Mouse (Mus musculus) left cerebral cortex, adult 2 months (tissue): ENCODE results near the gene Nop2. TPM values are rescaled to one million over a fixed set of nuclear protein-coding genes. Genes with fewer than 3 reads are reported as not detected.

Experiments used
- DNase-seq, 2 experiments: peaks; one replicate each; pipeline ENCODE4 v3.0.0; 2021 to 2022; ENCODE audit warnings: low spot score in 2 of 2, mixed read lengths in 1 of 2; ENCODE audit errors: extremely low spot score in 1 of 2
- H3K27ac ChIP-seq: fragments of 200-600 bp; 2 replicates; pipeline ENCODE4 v1.8.1; 2022
- H3K4me3 ChIP-seq: fragments of 200-600 bp; 2 replicates; pipeline ENCODE4 v1.8.1; 2022
- CTCF ChIP-seq: fragments of 200-600 bp; IDR thresholded peaks from 2 replicates; pipeline ENCODE4 v1.8.1; 2022; ENCODE audit warnings: antibody characterized with exemption, mild to moderate bottlenecking, moderate library complexity
- intact Hi-C: fragments of 180-260 bp; cut with DNase I; formaldehyde crosslinking; loops from one replicate; pipeline ENCODE4 v1.15.1; 2025
- total RNA-seq, 2 experiments: library from RNA; stranded (reverse); gene quantifications; 2 replicates each; pipeline ENCODE4 v1.2.3; 2021

Gene Nop2
- total RNA-seq, 2 experiments from 2014 or later = 28.1 to 32.1 TPM

- Histone ChIP-seq H3K4me3 (peak within 1 kb of the TSS; percentile 96), H3K27ac (peak within 1 kb of the TSS; percentile 99)
- DNase-seq = peak; percentile 91 to 94
- intact Hi-C loops = loop anchor here (5.0 kb wide), 1 partner anchor 72 kb away; the partner anchor contains the start of gene Gapdh
- TF ChIP-seq CTCF = no peak
Observed at GRCm38 (mm10) chr6:125095391-125096278, 36.1 kb upstream of the Nop2 start, which contains the start of gene Chd4. Gene Chd4, plus strand, starts transcription at chr6:125095981.

DNA sequence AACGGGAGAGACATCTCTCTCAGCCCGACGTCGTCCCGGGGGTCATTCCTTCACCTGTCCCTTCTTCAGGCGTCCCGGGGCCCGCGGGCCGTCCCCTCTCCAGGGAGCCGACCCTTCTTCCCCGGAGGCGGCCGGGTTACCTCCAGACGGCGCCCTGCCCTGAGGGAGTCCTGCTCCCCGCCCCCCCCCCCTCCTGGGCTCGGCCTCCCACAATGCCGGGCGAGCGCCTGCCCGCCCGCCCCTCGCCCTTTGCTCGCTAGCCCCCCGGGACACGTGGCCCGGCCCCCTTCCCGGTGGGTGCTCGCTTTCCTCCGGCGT lies 35.5 kb upstream of the Nop2 start:
- intact Hi-C loops = loop anchor here (5.0 kb wide), 1 partner anchor 71 kb away; the partner anchor contains the start of gene Gapdh
- no peak for DNase-seq
- peak overlapping the region; percentile 96 for H3K4me3 ChIP-seq
- TF ChIP-seq CTCF = no peak
- peak overlapping the region; percentile 99 for H3K27ac ChIP-seq

GRCm38 (mm10) chr6:125096597-125097345 lies 34.9 kb upstream of the Nop2 start:
- peak; percentile 45 to 53 for DNase-seq
- Histone ChIP-seq H3K27ac (peak overlapping the region; percentile 99), H3K4me3 (peak overlapping the region; percentile 96)
- intact Hi-C loops = loop anchor here (5.0 kb wide), 1 partner anchor 71 kb away; the partner anchor contains the start of gene Gapdh
- no peak for TF ChIP-seq CTCF

DNA sequence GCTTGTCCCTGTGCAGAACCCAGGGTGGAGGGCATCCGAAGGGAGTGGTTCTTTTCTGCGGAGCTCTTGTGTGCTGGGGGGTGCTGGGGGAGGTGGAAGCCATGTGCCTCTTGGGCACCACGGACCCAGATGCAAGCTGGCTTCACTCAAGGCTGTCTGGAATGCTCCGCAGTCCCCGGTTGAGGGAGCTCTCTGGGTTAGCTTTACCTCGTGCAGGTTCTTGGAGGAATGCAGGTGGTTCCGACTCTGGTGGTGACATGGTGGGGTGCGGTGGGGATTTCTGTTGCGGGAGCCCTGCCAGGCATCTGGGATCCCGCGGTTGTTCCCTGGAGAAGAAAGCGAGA lies 34.4 kb upstream of the Nop2 start:
- peak overlapping the region; percentile 96 for H3K4me3 ChIP-seq
- intact Hi-C loops = loop anchor here (5.0 kb wide), 1 partner anchor 70 kb away; the partner anchor contains the start of gene Gapdh
- peak overlapping the region; percentile 99 for H3K27ac ChIP-seq
- TF ChIP-seq CTCF = no peak
- DNase-seq = no peak

- Histone ChIP-seq H3K27ac (peak overlapping the region; percentile 99), H3K4me3 (peak overlapping the region; percentile 96)
- no peak for TF ChIP-seq CTCF
- intact Hi-C loops = loop anchor here (5.0 kb wide), 1 partner anchor 69 kb away; the partner anchor contains the start of gene Gapdh
- no peak for DNase-seq
Observed at GRCm38 (mm10) chr6:125097951-125098350, 33.8 kb upstream of the Nop2 start.

DNA sequence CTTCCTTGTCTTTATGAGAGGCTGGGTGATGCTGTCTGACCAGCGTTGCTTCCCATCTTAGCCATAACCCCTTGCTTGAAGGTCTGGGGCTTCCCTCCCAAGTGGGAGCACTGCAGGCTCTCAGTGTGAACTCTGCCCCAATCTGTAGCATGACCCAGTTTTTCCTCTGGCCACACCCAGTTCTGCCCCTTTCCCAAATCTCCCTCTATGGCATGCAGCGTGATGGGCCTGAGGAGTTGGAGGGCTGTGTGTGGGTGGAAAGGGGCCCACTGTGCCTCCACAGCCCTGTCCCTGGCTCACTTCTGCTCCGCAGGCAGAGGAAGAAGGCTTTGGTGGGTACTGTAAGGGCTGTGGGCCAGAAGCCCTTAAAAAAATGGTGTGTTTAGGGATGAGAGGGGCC lies 33.2 kb upstream of the Nop2 start:
- intact Hi-C loops = loop anchor here (5.0 kb wide), 1 partner anchor 69 kb away; the partner anchor contains the start of gene Gapdh
- DNase-seq = no peak
- TF ChIP-seq CTCF = no peak
- peak overlapping the region; percentile 99 for H3K27ac ChIP-seq
- H3K4me3 ChIP-seq = peak overlapping the region; percentile 96

DNA sequence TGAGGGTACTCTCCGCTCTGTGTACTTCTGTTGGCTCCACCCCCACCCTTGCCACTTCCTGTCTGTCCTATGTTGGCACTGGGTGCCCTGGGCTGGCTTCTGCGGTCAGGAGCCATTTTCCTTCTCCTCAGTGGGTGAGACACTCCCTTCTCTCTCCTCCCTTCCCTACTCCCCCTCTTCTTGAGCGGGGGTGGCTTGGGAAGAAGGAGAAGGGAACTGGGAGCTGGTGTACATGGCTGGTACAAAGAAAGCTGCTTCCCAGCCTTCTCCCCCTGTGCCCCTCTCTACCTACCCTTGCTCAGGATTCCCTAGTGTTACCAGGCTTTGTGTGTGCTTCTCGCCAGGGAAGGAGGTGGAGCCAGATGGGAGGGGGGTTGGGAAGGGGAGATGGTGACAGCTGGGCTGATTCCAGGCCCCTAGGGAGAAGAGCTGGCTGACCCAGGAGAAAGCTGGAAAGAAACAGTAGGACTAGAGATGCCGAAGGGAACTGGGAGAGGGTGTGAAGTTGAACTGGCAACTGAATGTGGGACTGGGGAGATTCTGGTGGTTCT lies 32.2 kb upstream of the Nop2 start:
- intact Hi-C loops = loop anchor here (5.0 kb wide), 1 partner anchor 68 kb away; the partner anchor contains the start of gene Gapdh
- Histone ChIP-seq H3K27ac (peak overlapping the region; percentile 99), H3K4me3 (peak overlapping the region; percentile 96; the same call in 1 of the 2 replicates)
- DNase-seq = no peak
- no peak for TF ChIP-seq CTCF

- no peak overlapping the region for H3K27ac ChIP-seq
- TF ChIP-seq CTCF = no peak
- no peak overlapping the region for H3K4me3 ChIP-seq
- intact Hi-C loops = no loop called here
- DNase-seq = no peak
Observed at GRCm38 (mm10) chr6:125101444-125101843, 30.3 kb upstream of the Nop2 start.

DNA sequence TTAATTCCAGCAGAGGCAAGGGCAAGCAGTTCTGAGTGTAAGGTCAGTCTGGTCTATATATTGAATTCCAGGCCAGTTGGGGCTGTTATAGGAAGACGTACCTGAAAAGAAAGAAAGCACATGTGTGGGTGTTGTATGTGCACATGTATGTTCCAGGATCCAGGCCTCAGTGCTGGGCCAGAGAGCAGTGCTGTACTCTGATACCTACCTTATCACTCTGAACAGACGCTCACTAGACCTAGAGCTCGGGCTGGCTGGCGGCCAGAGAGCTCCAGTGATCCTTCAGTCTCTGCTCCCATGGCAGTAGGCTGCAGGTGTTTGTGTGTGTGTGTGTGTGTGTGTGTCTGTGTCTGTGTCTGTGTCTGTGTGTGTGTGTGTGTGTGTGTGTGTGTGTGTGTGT lies 27.5 kb upstream of the Nop2 start:
- intact Hi-C loops = no loop called here
- no peak overlapping the region for H3K27ac ChIP-seq
- no peak for TF ChIP-seq CTCF

DNA sequence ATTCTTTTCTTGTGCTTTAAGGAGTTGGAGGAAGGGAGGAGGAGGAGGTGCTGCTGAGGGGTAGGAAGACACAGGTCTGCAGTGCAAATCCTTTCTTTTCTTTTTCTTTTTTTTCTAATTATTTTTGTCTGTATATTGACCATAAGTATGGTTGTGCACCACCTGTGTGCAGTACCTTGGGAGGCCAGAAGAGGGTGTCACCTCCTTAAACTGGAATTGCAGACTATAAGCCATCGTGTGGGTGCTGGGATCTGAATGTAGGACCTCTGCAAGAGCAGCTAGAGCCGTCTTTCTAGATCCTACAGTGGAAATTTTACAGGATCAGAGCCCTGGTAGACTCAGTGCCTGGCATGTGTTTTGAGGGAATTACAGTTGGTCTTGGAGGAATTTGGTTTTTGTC lies 24.0 kb upstream of the Nop2 start:
- H3K4me3 ChIP-seq = no peak overlapping the region
- peak; percentile 33 for TF ChIP-seq CTCF
- no peak overlapping the region for H3K27ac ChIP-seq
- DNase-seq = no peak
- intact Hi-C loops = loop anchor here (2.0 kb wide), 1 partner anchor 17 kb away; no protein-coding TSS in a partner anchor

More for the DNA sequence above, 27.5 kb upstream of the Nop2 start:
- DNase-seq = no peak
- H3K4me3 ChIP-seq = no peak overlapping the region

DNA sequence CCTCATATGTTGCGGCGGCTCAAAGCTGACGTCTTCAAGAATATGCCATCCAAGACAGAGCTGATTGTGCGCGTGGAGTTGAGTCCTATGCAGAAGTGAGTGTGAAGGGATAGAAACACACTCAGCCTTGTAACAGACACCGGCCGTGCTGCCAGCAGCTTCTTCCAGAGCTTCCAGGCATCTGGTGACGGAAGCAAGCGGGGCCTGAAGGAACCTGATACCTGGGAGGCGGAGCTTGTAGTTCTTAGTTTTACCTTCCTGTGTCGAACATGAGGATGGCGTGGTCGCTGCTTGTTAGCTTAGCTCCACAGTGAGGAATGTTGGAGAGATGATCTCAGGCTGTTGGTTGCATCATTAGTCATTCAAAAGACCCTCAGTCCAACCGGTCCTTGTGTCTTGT lies 22.3 kb upstream of the Nop2 start:
- H3K4me3 ChIP-seq = no peak overlapping the region
- intact Hi-C loops = loop anchor here (2.0 kb wide), 1 partner anchor 15 kb away; no protein-coding TSS in a partner anchor
- no peak overlapping the region for H3K27ac ChIP-seq
- no peak for TF ChIP-seq CTCF
- no peak for DNase-seq
